27 mouse cellular contexts compared by ENCODE assay signal in genomic region chr3:92280963-92281606, GRCm38 (mm10). TPM values are rescaled to one million over a fixed set of nuclear protein-coding genes. Genes with fewer than 3 reads are reported as not detected.
DNase-seq lines count a peak whose midpoint lies in the region; ATAC-seq and TF ChIP-seq lines count a peak whose summit lies in the region.
"Not testable (repeated sequence)": the region's sequence is repeated elsewhere in the genome, so short reads cannot be mapped to it uniquely, and the experiment has no call there.
"Had no signal": no experiment of that assay in that cellular context is flagged by ENCODE, and none has a peak within 500 bp of the region (broad histone marks: within the 10 kb centered on the region; RNA-seq: fewer than 3 reads in every experiment).

No protein-coding gene starts in this region.

- peak; percentile 16 for DNase-seq in adrenal gland, adult 2 months
- not testable (repeated sequence) for DNase-seq in kidney, postnatal 0 days (ENCODE audit: low spot score)
- peak; percentile 14 for DNase-seq in stomach, postnatal 0 days (ENCODE audit: low spot score)

- not testable (repeated sequence) for H3K4me3 ChIP-seq in heart, embryonic 15.5 days; intestine, embryonic 16.5 days (ENCODE audit: low read length); kidney, postnatal 0 days (replicated peaks; ENCODE audit: low read depth, low read length); liver, embryonic 15.5 days (replicated peaks); lung, embryonic 16.5 days (ENCODE audit: low read length); stomach, postnatal 0 days (ENCODE audit: low read depth, low read length)

- not testable (repeated sequence) for H3K4me2 ChIP-seq in heart, embryonic 15.5 days; intestine, embryonic 16.5 days (ENCODE audit: low read depth, low read length); kidney, postnatal 0 days (ENCODE audit: low read length); liver, embryonic 15.5 days; lung, embryonic 16.5 days (ENCODE audit: low read depth, low read length); stomach, postnatal 0 days (replicated peaks; ENCODE audit: low read depth)

- not testable (repeated sequence) for H3K27ac ChIP-seq in heart, embryonic 15.5 days; intestine, embryonic 16.5 days (ENCODE audit: low read length); kidney, postnatal 0 days; liver, embryonic 15.5 days (replicated peaks); lung, embryonic 16.5 days (ENCODE audit: low read length); stomach, postnatal 0 days (replicated peaks)

- not testable (repeated sequence) for H3K27me3 ChIP-seq in heart, embryonic 15.5 days; intestine, embryonic 16.5 days (replicated peaks; ENCODE audit: control insufficient read depth, insufficient read depth, low read length); kidney, postnatal 0 days (ENCODE audit: insufficient read depth, low read length); liver, embryonic 15.5 days; lung, embryonic 16.5 days (ENCODE audit: control insufficient read depth, insufficient read depth, low read depth, low read length); stomach, postnatal 0 days (ENCODE audit: control insufficient read depth, insufficient read depth, low read length)

- WGBS in heart, embryonic 15.5 days: 18% methylated on average over 5 of the region's 12 CpGs
- 31% methylated on average over 5 of the region's 12 CpGs for WGBS in intestine, embryonic 16.5 days
- 52% methylated on average over 5 of the region's 12 CpGs for WGBS in kidney, postnatal 0 days
- 29% methylated on average over 5 of the region's 12 CpGs for WGBS in liver, embryonic 15.5 days (ENCODE audit: insufficient replicate concordance)
- 8% methylated on average over 3 of the region's 12 CpGs for WGBS in lung, embryonic 16.5 days
- WGBS in stomach, postnatal 0 days: 8% methylated on average over 5 of the region's 12 CpGs

- TF ChIP-seq EP300 in stomach, postnatal 0 days (optimal IDR thresholded peaks at IDR 0.05): not testable (repeated sequence)

- peak; percentile 30; the same call in 1 of the 2 replicates for ATAC-seq in heart, embryonic 15.5 days (replicated peaks; ENCODE audit: insufficient number of reproducible peaks, insufficient read depth, low FRiP score, low read depth)
- ATAC-seq in intestine, embryonic 16.5 days: peak; percentile 89
- peak; percentile 74 for ATAC-seq in kidney, postnatal 0 days (replicated peaks; ENCODE audit: low FRiP score, low read depth)
- peak; percentile 50; the same call in 1 of the 2 replicates for ATAC-seq in liver, embryonic 15.5 days (ENCODE audit: insufficient read depth)
- peak; percentile 80 for ATAC-seq in lung, embryonic 16.5 days (ENCODE audit: low read depth)
- ATAC-seq in stomach, postnatal 0 days (ENCODE audit: low FRiP score, low TSS enrichment): peak; percentile 89

- H3K9me3 ChIP-seq in heart, embryonic 15.5 days (replicated peaks); intestine, embryonic 16.5 days (ENCODE audit: control insufficient read depth, low read length); kidney, postnatal 0 days (replicated peaks; ENCODE audit: low read length); liver, embryonic 15.5 days (replicated peaks); lung, embryonic 16.5 days (ENCODE audit: control insufficient read depth, low read length); stomach, postnatal 0 days (ENCODE audit: control insufficient read depth, low read length): not testable (repeated sequence)

- not testable (repeated sequence) for H3K36me3 ChIP-seq in heart, embryonic 15.5 days; intestine, embryonic 16.5 days (ENCODE audit: control insufficient read depth, insufficient read depth, low read length); kidney, postnatal 0 days (ENCODE audit: insufficient read depth, low read length); liver, embryonic 15.5 days (replicated peaks); lung, embryonic 16.5 days (ENCODE audit: control insufficient read depth, insufficient read depth, low read length); stomach, postnatal 0 days (ENCODE audit: control insufficient read depth, insufficient read depth, low read length)

- H3K9ac ChIP-seq in heart, embryonic 15.5 days; intestine, embryonic 16.5 days (ENCODE audit: low read depth, low read length); kidney, postnatal 0 days (ENCODE audit: low read depth, low read length); liver, embryonic 15.5 days; lung, embryonic 16.5 days (ENCODE audit: low read length); stomach, postnatal 0 days (ENCODE audit: low read length): not testable (repeated sequence)

- TF ChIP-seq CTCF in kidney, postnatal 0 days (IDR thresholded peaks at IDR 0.05; ENCODE audit: low read depth); stomach, postnatal 0 days (IDR thresholded peaks at IDR 0.05; ENCODE audit: low read depth): not testable (repeated sequence)

- not testable (repeated sequence) for H3K4me1 ChIP-seq in heart, embryonic 15.5 days (replicated peaks); intestine, embryonic 16.5 days (ENCODE audit: control insufficient read depth, insufficient read depth, low read length); kidney, postnatal 0 days (replicated peaks; ENCODE audit: insufficient read depth, low read length); liver, embryonic 15.5 days (replicated peaks); lung, embryonic 16.5 days (replicated peaks; ENCODE audit: control insufficient read depth, insufficient read depth, low read length); stomach, postnatal 0 days (replicated peaks; ENCODE audit: control insufficient read depth, insufficient read depth)

RNA-seq across cellular contexts. Expression of gene Sprr2a3, which starts 4.1 kb away (rescaled TPM):
- not detected for total RNA-seq in adrenal gland, adult 2 months (2021)
- 0.22 TPM in 1 of 2 replicates, not detected in the other for polyA plus RNA-seq in adrenal gland, adult 2 months (2012; rRNA removed)
- 0.64 and 2.6 TPM in 2 replicates for polyA plus RNA-seq in heart, embryonic 15.5 days (2015; fragmentation: Nextera tagmentation; extraction: Ambion mirVana)
- polyA plus RNA-seq in intestine, embryonic 16.5 days (2015; fragmentation: Nextera tagmentation; extraction: Ambion mirVana): 15.2 and 18.4 TPM in 2 replicates
- polyA plus RNA-seq in kidney, postnatal 0 days (2015; fragmentation: Nextera tagmentation; extraction: Ambion mirVana): 1.2 and 6.0 TPM in 2 replicates
- not detected in 2 replicates for polyA plus RNA-seq in liver, embryonic 15.5 days (2015; fragmentation: Nextera tagmentation; extraction: Ambion mirVana)
- 0.34 and 0.84 TPM in 2 replicates for polyA plus RNA-seq in lung, embryonic 16.5 days (2015; fragmentation: Nextera tagmentation; extraction: Ambion mirVana)
- polyA plus RNA-seq in stomach, postnatal 0 days (2015; fragmentation: Nextera tagmentation; extraction: Ambion mirVana): 712 and 819 TPM in 2 replicates
- total RNA-seq: adrenal gland, postnatal 14 days; gastrocnemius, postnatal 10 days; heart, adult 8-10 months; heart, postnatal 14 days; layer of hippocampus, postnatal 36 days; left cerebral cortex, postnatal 4 days; megakaryocyte, adult 5-6 weeks; neutrophil, adult 5-6 weeks had no signal
- polyA plus RNA-seq: activated CD4-positive, CD25-positive, alpha-beta regulatory T cell, adult 4 months; embryonic facial prominence, embryonic 11.5 days; forebrain, embryonic 13.5 days; gonadal fat pad, adult 2 months; hindbrain, embryonic 10.5 days; hindbrain, embryonic 15.5 days; inflammation-experienced regulatory T-cells, adult 6 months; midbrain, embryonic 11.5 days; midbrain, embryonic 16.5 days; neural tube, embryonic 11.5 days had no signal

RNA-seq across cellular contexts. Expression of gene Sprr2b, which starts 35.3 kb away (rescaled TPM):
- total RNA-seq in adrenal gland, adult 2 months (2021): not detected
- not detected in 2 replicates for polyA plus RNA-seq in adrenal gland, adult 2 months (2012; rRNA removed)
- polyA plus RNA-seq in heart, embryonic 15.5 days (2015; fragmentation: Nextera tagmentation; extraction: Ambion mirVana): not detected in 2 replicates
- not detected in 2 replicates for polyA plus RNA-seq in intestine, embryonic 16.5 days (2015; fragmentation: Nextera tagmentation; extraction: Ambion mirVana)
- not detected in 2 replicates for polyA plus RNA-seq in kidney, postnatal 0 days (2015; fragmentation: Nextera tagmentation; extraction: Ambion mirVana)
- not detected in 2 replicates for polyA plus RNA-seq in liver, embryonic 15.5 days (2015; fragmentation: Nextera tagmentation; extraction: Ambion mirVana)
- not detected in 2 replicates for polyA plus RNA-seq in lung, embryonic 16.5 days (2015; fragmentation: Nextera tagmentation; extraction: Ambion mirVana)
- polyA plus RNA-seq in stomach, postnatal 0 days (2015; fragmentation: Nextera tagmentation; extraction: Ambion mirVana): 20.8 and 22.8 TPM in 2 replicates
- total RNA-seq: adrenal gland, postnatal 14 days; gastrocnemius, postnatal 10 days; heart, adult 8-10 months; heart, postnatal 14 days; layer of hippocampus, postnatal 36 days; left cerebral cortex, postnatal 4 days; megakaryocyte, adult 5-6 weeks; neutrophil, adult 5-6 weeks had no signal
- polyA plus RNA-seq: activated CD4-positive, CD25-positive, alpha-beta regulatory T cell, adult 4 months; embryonic facial prominence, embryonic 11.5 days; forebrain, embryonic 13.5 days; gonadal fat pad, adult 2 months; hindbrain, embryonic 10.5 days; hindbrain, embryonic 15.5 days; inflammation-experienced regulatory T-cells, adult 6 months; limb, embryonic 14.5 days; midbrain, embryonic 11.5 days; midbrain, embryonic 16.5 days; neural tube, embryonic 11.5 days; testis, adult 2 months had no signal

RNA-seq across cellular contexts. Expression of gene Sprr2d, which starts 57.9 kb away (rescaled TPM):
- not detected for total RNA-seq in adrenal gland, adult 2 months (2021)
- polyA plus RNA-seq in adrenal gland, adult 2 months (2012; rRNA removed): not detected in 2 replicates
- polyA plus RNA-seq in heart, embryonic 15.5 days (2015; fragmentation: Nextera tagmentation; extraction: Ambion mirVana): not detected in 2 replicates
- not detected in 2 replicates for polyA plus RNA-seq in intestine, embryonic 16.5 days (2015; fragmentation: Nextera tagmentation; extraction: Ambion mirVana)
- polyA plus RNA-seq in kidney, postnatal 0 days (2015; fragmentation: Nextera tagmentation; extraction: Ambion mirVana): not detected in 2 replicates
- not detected in 2 replicates for polyA plus RNA-seq in liver, embryonic 15.5 days (2015; fragmentation: Nextera tagmentation; extraction: Ambion mirVana)
- not detected in 2 replicates for polyA plus RNA-seq in lung, embryonic 16.5 days (2015; fragmentation: Nextera tagmentation; extraction: Ambion mirVana)
- polyA plus RNA-seq in stomach, postnatal 0 days (2015; fragmentation: Nextera tagmentation; extraction: Ambion mirVana): 65.0 and 66.5 TPM in 2 replicates
- total RNA-seq: adrenal gland, postnatal 14 days; gastrocnemius, postnatal 10 days; heart, adult 8-10 months; heart, postnatal 14 days; layer of hippocampus, postnatal 36 days; left cerebral cortex, postnatal 4 days; megakaryocyte, adult 5-6 weeks; neutrophil, adult 5-6 weeks had no signal
- polyA plus RNA-seq: activated CD4-positive, CD25-positive, alpha-beta regulatory T cell, adult 4 months; embryonic facial prominence, embryonic 11.5 days; forebrain, embryonic 13.5 days; gonadal fat pad, adult 2 months; hindbrain, embryonic 10.5 days; hindbrain, embryonic 15.5 days; inflammation-experienced regulatory T-cells, adult 6 months; limb, embryonic 14.5 days; midbrain, embryonic 11.5 days; midbrain, embryonic 16.5 days; neural tube, embryonic 11.5 days; testis, adult 2 months had no signal

Comparison
In these comparisons a context has a peak if more than half of its experiments do, and no peak if none do; other contexts are left out.
1. ATAC-seq: peak in every context shown above with its lines; median percentile 89 in intestine, embryonic 16.5 days; 89 in stomach, postnatal 0 days; 80 in lung, embryonic 16.5 days; 74 in kidney, postnatal 0 days; 50 in liver, embryonic 15.5 days; 30 in heart, embryonic 15.5 days.
2. RNA of gene Sprr2a3, which starts 4.1 kb away (polyA plus RNA-seq): 712 to 819 TPM in stomach, postnatal 0 days; 15.2 to 18.4 TPM in intestine, embryonic 16.5 days, 1.2 to 6.0 TPM in kidney, postnatal 0 days, 0.64 to 2.6 TPM in heart, embryonic 15.5 days, 0.34 to 0.84 TPM in lung, embryonic 16.5 days, 0.22 TPM in adrenal gland, adult 2 months and not detected in liver, embryonic 15.5 days; every median in the first group is over 10 times any median in the second.
3. RNA of gene Sprr2b, which starts 35.3 kb away (polyA plus RNA-seq): 20.8 to 22.8 TPM in stomach, postnatal 0 days; not detected in liver, embryonic 15.5 days, not detected in adrenal gland, adult 2 months, not detected in heart, embryonic 15.5 days, not detected in intestine, embryonic 16.5 days, not detected in kidney, postnatal 0 days and not detected in lung, embryonic 16.5 days; every median in the first group is over 10 times any median in the second.
4. RNA of gene Sprr2d, which starts 57.9 kb away (polyA plus RNA-seq): 65.0 to 66.5 TPM in stomach, postnatal 0 days; not detected in lung, embryonic 16.5 days, not detected in adrenal gland, adult 2 months, not detected in heart, embryonic 15.5 days, not detected in intestine, embryonic 16.5 days, not detected in kidney, postnatal 0 days and not detected in liver, embryonic 15.5 days; every median in the first group is over 10 times any median in the second.